Mouse (Mus musculus) E14TG2a.4 (cell line): ENCODE measurements around the gene Sar1b.
"Not testable (repeated sequence)": the region's sequence is repeated elsewhere in the genome, so short reads cannot be mapped to it uniquely, and the experiment has no call there.

Source experiments
- H3K27me3 ChIP-seq: 2 replicates; pipeline ENCODE4 v1.6.1; 2014; ENCODE audit warnings: low read length, control low read depth; ENCODE audit not compliant: insufficient read depth
- H3K36me3 ChIP-seq: 2 replicates; pipeline ENCODE4 v1.6.1; 2014; ENCODE audit warnings: low read length, control low read depth; ENCODE audit not compliant: insufficient read depth
- H3K4me1 ChIP-seq: replicated peaks from 2 replicates; pipeline ENCODE4 v1.6.1; 2014; ENCODE audit warnings: low read depth, low read length, control low read depth
- H3K4me3 ChIP-seq: replicated peaks from 2 replicates; pipeline ENCODE4 v1.5.1; 2014; ENCODE audit warnings: mild to moderate bottlenecking, low read length
- H3K9me3 ChIP-seq: 2 replicates; pipeline ENCODE4 v1.6.1; 2014; ENCODE audit warnings: low read length, control low read depth
- CTCF ChIP-seq: conservative IDR thresholded peaks from 2 replicates; pipeline ENCODE4 v1.5.1; 2014; ENCODE audit warnings: low read length
- NANOG ChIP-seq: IDR thresholded peaks from 2 replicates; pipeline ENCODE4 v1.6.1; 2014; ENCODE audit warnings: borderline replicate concordance, low read length, mixed read lengths
- POU5F1 ChIP-seq: IDR thresholded peaks from 2 replicates; pipeline ENCODE4 v1.6.1; 2014; ENCODE audit warnings: low read length, borderline replicate concordance

The Sar1b gene

DNA sequence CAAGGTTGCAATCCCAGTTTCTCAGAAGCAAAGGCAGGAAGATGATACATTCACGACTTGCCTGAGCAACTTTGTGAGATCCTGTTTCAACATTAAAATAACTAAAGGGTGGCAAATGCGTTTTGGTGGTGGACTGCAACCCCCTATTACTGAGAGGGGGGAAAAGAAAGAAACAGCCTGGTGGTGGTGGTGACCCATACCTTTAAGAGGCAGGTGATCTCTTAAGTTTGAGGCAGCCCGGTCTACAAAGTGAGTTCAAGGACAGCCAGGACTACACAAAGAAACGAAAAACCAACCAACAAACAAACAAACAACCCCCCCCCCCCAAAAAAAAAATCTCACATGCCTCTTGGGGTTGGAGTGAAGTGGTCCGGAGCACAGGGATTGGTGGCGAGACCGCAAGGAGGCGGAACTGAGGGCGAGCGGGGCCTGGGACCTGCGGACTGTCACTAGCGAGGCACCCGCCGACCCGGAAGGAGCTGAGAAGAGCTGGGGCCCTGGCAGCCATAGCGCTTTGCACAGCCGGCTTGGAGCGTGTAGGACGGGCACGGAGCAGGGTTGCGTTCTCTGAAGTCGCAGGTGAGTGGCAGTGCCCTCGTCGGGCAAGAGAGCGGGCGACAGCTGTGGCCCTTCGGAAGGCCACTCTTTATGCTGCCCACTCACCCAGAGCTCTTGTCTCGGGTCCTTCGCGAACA lies at the start of gene Sar1b, which contains the start of gene Sec24a:
Gene Sar1b (plus strand): TSS at position 475 of the 695 bp plus-strand sequence.
Gene Sec24a (minus strand): TSS at position 422 of the 695 bp plus-strand sequence.
- H3K4me1 ChIP-seq = peaks cover 16% of the 10 kb centered on the region

DNA sequence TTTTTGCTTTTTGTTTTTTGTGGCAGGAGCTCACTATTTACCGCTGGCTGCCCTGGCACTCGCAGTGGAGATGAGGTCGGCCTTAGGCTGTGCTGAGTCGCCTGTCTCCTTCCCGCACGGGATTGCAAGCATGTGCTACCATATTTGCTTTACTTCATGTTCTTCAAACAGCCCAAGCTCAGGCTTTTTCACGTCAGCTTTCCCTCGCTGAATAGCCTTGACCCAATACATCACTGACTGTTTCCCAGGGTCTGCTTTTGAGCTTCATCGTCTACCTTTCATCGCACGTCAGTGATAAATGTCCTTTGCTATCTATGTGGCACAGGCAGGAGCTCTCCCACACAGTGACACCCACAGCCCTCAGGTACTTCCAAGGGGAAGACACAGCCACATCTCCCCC lies 42.4 kb upstream of the Sar1b start:
- H3K9me3 ChIP-seq = no peaks in the 10 kb centered on the region
- H3K36me3 ChIP-seq = peaks cover 50% of the 10 kb centered on the region
- no peaks in the 10 kb centered on the region for H3K27me3 ChIP-seq
- TF ChIP-seq NANOG = no peak
- TF ChIP-seq CTCF = no peak
- no peak for TF ChIP-seq POU5F1
- H3K4me3 ChIP-seq = no peak overlapping the region
- H3K4me1 ChIP-seq = no peaks in the 10 kb centered on the region

More for the DNA sequence above, at the start of gene Sar1b, which contains the start of gene Sec24a:
- Histone ChIP-seq H3K36me3 (no peaks in the 10 kb centered on the region), H3K9me3 (no peaks in the 10 kb centered on the region), H3K27me3 (no peaks in the 10 kb centered on the region; the same call in 1 of the 2 replicates), H3K4me3 (peak within 1 kb of the TSS; percentile 99)
- TF ChIP-seq CTCF = no peak
- TF ChIP-seq NANOG = no peak
- TF ChIP-seq POU5F1 = no peak

DNA sequence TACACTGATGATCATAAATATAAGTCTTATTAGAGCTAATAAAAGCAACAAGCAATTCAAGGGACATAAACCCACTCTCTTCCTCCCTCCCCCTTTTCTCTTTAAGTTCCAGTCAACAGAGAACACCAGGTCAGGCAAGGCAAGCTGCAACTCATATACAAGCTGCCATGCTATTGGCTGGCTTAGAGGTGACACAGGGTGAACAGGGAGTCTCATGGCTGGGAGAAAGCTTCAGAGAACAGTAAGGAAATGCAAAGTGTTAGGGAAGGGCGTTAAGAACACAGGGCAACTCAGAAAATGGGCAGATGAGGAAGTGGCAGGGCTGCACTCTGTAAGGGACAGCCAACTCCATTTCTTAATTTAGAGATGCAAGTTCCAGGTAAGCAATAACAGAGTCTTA lies 30.6 kb upstream of the Sar1b start:
- no peaks in the 10 kb centered on the region for H3K9me3 ChIP-seq
- H3K4me3 ChIP-seq = no peak overlapping the region
- TF ChIP-seq CTCF (no peak), POU5F1 (no peak), NANOG (no peak)
- H3K4me1 ChIP-seq = peaks cover 41% of the 10 kb centered on the region
- H3K27me3 ChIP-seq = no peaks in the 10 kb centered on the region
- H3K36me3 ChIP-seq = peaks cover 55% of the 10 kb centered on the region

DNA sequence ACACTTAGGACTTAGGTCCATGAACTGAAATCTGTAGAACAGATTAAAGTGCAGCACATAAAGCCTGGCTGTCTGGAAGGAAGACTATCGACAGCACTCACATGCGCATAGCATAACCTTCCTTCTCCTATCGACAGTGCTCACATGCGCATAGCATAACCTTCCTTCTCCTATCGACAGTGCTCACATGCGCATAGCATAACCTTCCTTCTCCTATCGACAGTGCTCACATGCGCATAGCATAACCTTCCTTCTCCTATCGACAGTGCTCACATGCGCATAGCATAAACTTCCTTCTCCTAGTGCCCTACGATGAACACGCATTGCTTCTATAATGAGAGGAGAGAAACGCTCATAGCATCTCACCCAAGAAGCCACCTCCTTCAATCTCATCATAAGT lies 29.3 kb upstream of the Sar1b start:
- Histone ChIP-seq H3K4me1 (peaks cover 41% of the 10 kb centered on the region), H3K36me3 (peaks cover 61% of the 10 kb centered on the region)
- TF ChIP-seq POU5F1 = peak; percentile 87
- H3K27me3 ChIP-seq, H3K4me3 ChIP-seq, H3K9me3 ChIP-seq: not testable (repeated sequence)

DNA sequence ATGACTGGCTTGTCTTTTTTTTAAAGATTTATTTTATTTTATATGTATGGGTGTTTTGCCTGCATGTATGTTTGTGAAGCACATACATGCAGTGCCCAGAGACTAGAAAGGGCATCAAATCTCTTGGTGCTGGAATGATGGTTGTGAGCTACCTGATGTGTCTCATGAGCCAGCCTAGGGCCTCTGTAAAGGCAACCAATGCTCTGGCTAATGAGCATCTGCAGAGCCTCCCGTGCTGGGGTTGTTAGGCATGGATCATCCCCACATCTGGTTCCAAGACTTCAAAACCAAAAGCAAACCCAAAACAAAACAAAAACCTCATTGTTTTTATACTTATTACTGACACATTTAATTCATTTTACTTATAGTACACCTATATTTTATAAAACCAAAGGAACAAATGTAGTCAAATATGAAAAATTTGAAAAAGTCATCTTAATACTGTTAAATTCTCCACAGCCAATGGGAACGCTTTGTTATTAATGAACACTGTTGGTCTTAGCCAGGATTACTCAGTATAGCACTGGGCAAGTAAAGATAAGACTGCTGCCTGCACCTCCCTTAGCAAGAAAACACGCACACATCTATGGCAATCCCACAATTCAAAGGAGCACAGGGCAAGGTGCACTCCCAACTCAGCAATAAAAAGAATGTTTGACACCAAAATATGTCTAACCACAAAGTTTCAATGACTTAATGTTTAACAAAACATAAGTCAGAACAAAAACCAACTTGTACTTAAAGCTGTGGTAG lies 24.7 kb upstream of the Sar1b start:
- Histone ChIP-seq H3K36me3 (peaks cover 65% of the 10 kb centered on the region), H3K4me1 (peaks cover 21% of the 10 kb centered on the region), H3K27me3 (no peaks in the 10 kb centered on the region), H3K9me3 (no peaks in the 10 kb centered on the region), H3K4me3 (no peak overlapping the region)
- TF ChIP-seq NANOG (no peak), POU5F1 (no peak), CTCF (no peak)

DNA sequence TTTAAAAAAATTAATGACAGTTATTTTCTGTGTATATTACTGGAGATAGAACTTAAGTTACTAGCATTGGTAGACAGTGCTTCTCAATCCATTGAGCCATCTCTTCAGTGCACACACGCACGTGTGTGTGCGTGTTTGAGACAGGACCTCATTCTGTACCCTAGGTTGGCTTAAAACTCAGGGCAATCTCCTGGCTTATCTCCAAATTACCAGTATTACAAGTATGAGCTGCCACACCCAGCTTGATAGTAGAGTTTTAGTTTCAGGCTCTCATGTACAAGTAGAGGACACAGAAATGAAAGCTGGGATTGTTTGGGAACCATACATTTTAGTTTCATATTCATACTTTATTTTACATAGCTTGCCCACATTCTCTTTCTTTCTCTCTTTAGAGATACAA lies 22.8 kb upstream of the Sar1b start:
- no peaks in the 10 kb centered on the region for H3K9me3 ChIP-seq
- H3K27me3 ChIP-seq = no peaks in the 10 kb centered on the region
- TF ChIP-seq POU5F1 (no peak), CTCF (no peak), NANOG (no peak)
- H3K4me3 ChIP-seq = no peak overlapping the region
- H3K36me3 ChIP-seq = peaks cover 64% of the 10 kb centered on the region
- H3K4me1 ChIP-seq = peaks cover 6% of the 10 kb centered on the region

DNA sequence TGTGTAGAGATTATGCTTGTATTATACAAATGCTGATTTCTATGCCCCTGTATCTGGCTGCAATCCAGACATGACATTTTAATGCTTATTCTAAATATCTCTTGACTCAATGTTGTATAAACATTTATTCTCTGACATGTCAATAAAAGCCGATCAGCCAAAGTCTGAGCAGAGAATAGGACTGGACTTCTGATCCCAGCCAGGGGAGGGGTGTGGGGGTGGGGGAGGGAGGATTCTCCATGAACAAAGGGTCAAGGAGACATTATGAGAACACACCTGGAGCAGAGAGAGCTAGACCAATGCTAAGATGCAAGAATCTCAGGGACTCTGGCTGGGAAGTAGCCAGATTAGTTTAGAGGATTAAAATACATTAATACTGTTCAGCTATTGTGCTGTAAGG lies 17.4 kb upstream of the Sar1b start:
- peaks cover 8% of the 10 kb centered on the region; the same call in 1 of the 2 replicates for H3K4me1 ChIP-seq
- no peak overlapping the region for H3K4me3 ChIP-seq
- H3K27me3 ChIP-seq = no peaks in the 10 kb centered on the region
- no peaks in the 10 kb centered on the region for H3K9me3 ChIP-seq
- TF ChIP-seq POU5F1 = no peak
- TF ChIP-seq CTCF = no peak
- TF ChIP-seq NANOG = no peak
- H3K36me3 ChIP-seq = peaks cover 35% of the 10 kb centered on the region

DNA sequence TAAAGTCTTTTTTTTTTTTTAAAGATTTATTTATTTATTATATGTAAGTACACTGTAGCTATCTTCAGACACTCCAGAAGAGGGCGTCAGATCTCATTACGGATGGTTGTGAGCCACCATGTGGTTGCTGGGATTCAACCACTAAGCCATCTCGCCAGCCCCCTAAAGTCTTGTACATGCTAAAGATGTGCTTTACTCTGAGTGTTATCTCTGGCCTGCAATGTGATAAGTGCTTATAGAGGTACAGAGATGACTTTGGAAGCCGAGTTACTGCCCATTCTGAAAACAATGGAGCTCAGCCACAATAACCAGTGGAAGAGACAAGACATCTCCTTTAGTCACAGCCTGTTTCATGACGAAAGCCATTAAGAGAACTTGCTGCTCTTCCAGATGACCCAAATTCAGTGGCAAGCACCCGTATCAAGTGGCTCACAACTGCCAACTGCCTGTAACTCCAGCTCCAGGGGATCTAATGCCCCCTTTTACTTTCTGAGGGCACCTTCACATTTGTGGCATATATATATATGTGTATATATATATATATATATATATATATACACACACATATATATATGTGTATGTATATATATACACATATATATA lies 11.8 kb upstream of the Sar1b start:
- H3K4me1 ChIP-seq = peaks cover 14% of the 10 kb centered on the region
- 0 out of 2 replicates have a peak, but pooled peaks have one; percentile 13 for TF ChIP-seq CTCF
- H3K4me3 ChIP-seq, H3K27me3 ChIP-seq, H3K9me3 ChIP-seq, H3K36me3 ChIP-seq: not testable (repeated sequence)
